Mouse (Mus musculus) lung, adult 2 months (tissue): ENCODE results near the gene Rbm28. TPM values are rescaled to one million over a fixed set of nuclear protein-coding genes. Genes with fewer than 3 reads are reported as not detected.

Experiments used
- DNase-seq: peaks from one replicate; pipeline ENCODE4 v3.0.0; 2022
- H3K4me1 ChIP-seq: fragments of 200-500 bp; 2 replicates; pipeline ENCODE4 v1.6.1; 2011; ENCODE audit warnings: low read length; ENCODE audit not compliant: control insufficient read depth, insufficient read depth
- H3K4me3 ChIP-seq: fragments of 200-500 bp; replicated peaks from 2 replicates; pipeline ENCODE3; 2011; ENCODE audit warnings: low read depth, mild to moderate bottlenecking, control low read depth, low read length; ENCODE audit errors: extremely low read depth
- CTCF ChIP-seq: fragments of 200-500 bp; IDR thresholded peaks from 2 replicates; pipeline ENCODE4 v1.5.1; 2011; ENCODE audit warnings: mild to moderate bottlenecking, low read length, control low read depth; ENCODE audit not compliant: insufficient read depth
- POLR2A ChIP-seq: fragments of 200-500 bp; IDR thresholded peaks from 2 replicates; pipeline ENCODE4 v1.6.1; 2011; ENCODE audit warnings: low read depth, mild to moderate bottlenecking, control low read depth, low read length, borderline replicate concordance; ENCODE audit errors: extremely low read depth
- WGBS: fragments of 180-500 bp; shearing (Covaris S2); methylation state at CpG from one replicate; pipeline ENCODE4 v1.1.7; 2018; 5-methylcytosine and 5-hydroxymethylcytosine counted together
- polyA plus RNA-seq: library from polyadenylated mRNA; depleted of rRNA; stranded (reverse); fragments of >200 nt; gene quantifications from 2 replicates; pipeline ENCODE4 v1.2.3, GENCODE M21; 2012; rRNA removed

The Rbm28 gene
- polyA plus RNA-seq, 1 experiment: 10.8 TPM

- TF ChIP-seq POLR2A: no peak
- no peak for TF ChIP-seq CTCF
- H3K4me1 ChIP-seq: no peaks in the 10 kb centered on the region
- DNase-seq: no peak
- 83% methylated on average over 7 of the region's 7 CpGs for whole genome bisulfite sequencing
- H3K4me3 ChIP-seq: no peak overlapping the region
Measured at GRCm38 (mm10) chr6:29092234-29092633, 72.6 kb downstream of the Rbm28 start.

- DNase-seq: no peak
- no peaks in the 10 kb centered on the region for H3K4me1 ChIP-seq
- TF ChIP-seq POLR2A: no peak
- no peak overlapping the region for H3K4me3 ChIP-seq
- 55% methylated on average over 7 of the region's 7 CpGs for WGBS
Measured at GRCm38 (mm10) chr6:29087921-29088709, 76.7 kb downstream of the Rbm28 start.

DNA sequence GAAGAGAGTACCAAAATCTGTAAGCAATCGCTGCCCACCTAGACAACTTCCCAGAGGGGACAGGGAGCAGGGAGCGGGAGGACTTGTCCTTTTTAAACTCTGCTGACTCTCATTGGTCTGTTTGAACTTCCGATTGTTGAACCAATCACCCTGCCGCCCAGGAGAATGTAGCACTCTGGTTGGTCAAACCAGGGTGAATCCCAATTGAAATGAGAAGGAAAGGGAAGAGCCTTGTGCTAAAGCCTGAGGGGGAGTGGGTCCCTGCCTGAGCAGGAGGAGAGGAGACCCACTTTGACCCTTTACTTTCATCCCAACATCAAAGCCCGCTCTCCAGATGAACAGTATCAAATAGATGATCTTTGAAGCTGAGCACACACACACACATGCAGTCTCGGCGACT lies 80.4 kb downstream of the Rbm28 start:
- H3K4me1 ChIP-seq: no peaks in the 10 kb centered on the region
- TF ChIP-seq POLR2A (no peak), CTCF (no peak)
- H3K4me3 ChIP-seq: no peak overlapping the region
- DNase-seq: no peak
- WGBS: 63% methylated on average over 7 of the region's 7 CpGs

DNA sequence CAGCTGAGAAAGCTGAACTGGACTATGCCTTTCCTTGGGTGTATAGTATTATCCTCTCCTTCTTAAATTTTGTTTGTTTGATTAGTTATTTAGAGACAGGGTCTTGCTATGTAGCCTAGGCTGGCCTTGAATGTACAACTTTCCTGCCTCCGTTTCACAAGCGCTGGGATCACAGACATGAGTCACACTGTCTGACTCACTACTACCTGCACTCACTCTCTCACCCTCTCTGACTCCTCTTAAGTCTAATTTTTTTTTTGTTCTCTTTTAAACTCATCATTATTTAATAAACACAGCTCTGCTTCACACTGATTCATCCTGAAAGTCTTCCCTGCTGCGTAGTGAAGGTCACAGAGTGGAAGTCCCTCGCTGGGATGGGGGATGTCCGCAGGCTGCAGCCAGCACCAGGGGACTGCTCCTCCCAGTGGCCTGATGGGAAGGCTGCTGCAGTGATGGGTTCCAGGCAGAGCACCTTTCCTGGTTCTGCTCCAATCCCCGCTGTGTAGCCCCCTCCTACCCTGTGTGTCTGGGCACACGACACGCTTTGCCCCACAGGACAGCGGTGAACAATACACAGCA lies 81.9 kb downstream of the Rbm28 start:
- 44% methylated on average over 9 of the region's 9 CpGs for WGBS

GRCm38 (mm10) chr6:29081826-29082363 lies 82.9 kb downstream of the Rbm28 start:
- Histone ChIP-seq H3K4me3 (no peak overlapping the region), H3K4me1 (no peaks in the 10 kb centered on the region)
- WGBS: 74% methylated on average over 10 of the region's 10 CpGs
- TF ChIP-seq POLR2A (no peak), CTCF (no peak)
- DNase-seq: no peak

More for the DNA sequence above, 81.9 kb downstream of the Rbm28 start:
- DNase-seq: no peak
- TF ChIP-seq CTCF (no peak), POLR2A (no peak)
- Histone ChIP-seq H3K4me1 (no peaks in the 10 kb centered on the region), H3K4me3 (no peak overlapping the region)

DNA sequence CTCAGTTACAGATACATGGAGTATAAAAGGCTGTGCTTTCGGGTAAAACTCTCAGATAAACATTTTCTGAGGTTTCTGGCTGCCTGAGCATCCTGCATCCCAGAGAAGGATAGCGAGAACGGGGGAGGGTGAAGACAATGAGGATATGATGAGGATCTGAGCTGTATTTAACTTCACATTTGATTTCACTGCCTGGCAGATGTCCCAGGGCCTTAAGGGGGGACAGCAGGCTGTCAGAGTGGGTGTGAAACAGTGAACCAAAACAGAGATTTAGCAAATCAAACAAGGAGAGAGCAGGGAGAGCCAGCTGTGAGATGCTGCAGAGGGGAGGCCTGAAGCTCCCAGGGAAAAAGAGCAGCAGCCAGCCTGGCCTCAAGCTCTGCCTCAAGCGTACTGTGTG lies 85.5 kb downstream of the Rbm28 start:
- TF ChIP-seq POLR2A: no peak
- no peak for TF ChIP-seq CTCF
- WGBS: 46% methylated on average over 4 of the region's 4 CpGs
- H3K4me3 ChIP-seq: no peak overlapping the region
- H3K4me1 ChIP-seq: no peaks in the 10 kb centered on the region
- DNase-seq: no peak

GRCm38 (mm10) chr6:29074133-29074469 lies 90.7 kb downstream of the Rbm28 start:
- Histone ChIP-seq H3K4me3 (no peak overlapping the region), H3K4me1 (no peaks in the 10 kb centered on the region)
- DNase-seq: no peak
- no peak for TF ChIP-seq CTCF
- TF ChIP-seq POLR2A: no peak

Other genes with a start within 250 kb of the Rbm28 start
- 1.6 and 2.5 TPM in 2 replicates for gene Lep, start 104.8 kb downstream of the Rbm28 start, polyA plus RNA-seq
- 10.8 and 12.2 TPM in 2 replicates for gene Prrt4, start 14.6 kb upstream of the Rbm28 start, polyA plus RNA-seq
- 214 and 217 TPM in 2 replicates for gene Impdh1, start 51.4 kb upstream of the Rbm28 start, polyA plus RNA-seq
- gene Hilpda, start 107.5 kb upstream of the Rbm28 start, polyA plus RNA-seq: 154 and 155 TPM in 2 replicates
- gene Fam71f2, start 114.6 kb upstream of the Rbm28 start, polyA plus RNA-seq: 5.3 and 5.6 TPM in 2 replicates
- 0.08 TPM in 1 of 2 replicates, not detected in the other for gene Fam71f1, start 154.1 kb upstream of the Rbm28 start, polyA plus RNA-seq
- gene Calu, start 183.1 kb upstream of the Rbm28 start, polyA plus RNA-seq: 44.0 and 76.1 TPM in 2 replicates
- gene Opn1sw, start 223.5 kb upstream of the Rbm28 start, polyA plus RNA-seq: 0.11 and 0.21 TPM in 2 replicates
- gene Ccdc136, start 231.3 kb upstream of the Rbm28 start, polyA plus RNA-seq: 2.5 and 3.2 TPM in 2 replicates